Mouse (Mus musculus) heart, postnatal 0 days (tissue): ENCODE measurements around the gene Nfib. TPM values are rescaled to one million over a fixed set of nuclear protein-coding genes. Genes with fewer than 3 reads are reported as not detected.

Source experiments
- ATAC-seq: fragments of 200-750 bp; cut with Nextera tagmentation; 2 replicates; pipeline ENCODE4 v1.8.0; 2017; ENCODE audit warnings: low read depth, moderate number of reproducible peaks, moderate library complexity; ENCODE audit not compliant: insufficient read depth
- DNase-seq: peaks from one replicate; pipeline ENCODE4 v3.0.0-alpha.2; 2016; ENCODE audit warnings: low spot score
- H3K27ac ChIP-seq: fragments of 300-500 bp; sonication (generic); 2 replicates; pipeline ENCODE4 v1.5.1; 2014; ENCODE audit warnings: low read depth, mild to moderate bottlenecking
- H3K27me3 ChIP-seq: fragments of 300-500 bp; sonication (generic); 2 replicates; pipeline ENCODE4 v1.6.1; 2014; ENCODE audit warnings: low read length, mixed read lengths; ENCODE audit not compliant: control insufficient read depth, insufficient read depth
- H3K36me3 ChIP-seq: fragments of 300-500 bp; sonication (generic); replicated peaks from 2 replicates; pipeline ENCODE4 v1.6.1; 2014; ENCODE audit warnings: low read length, mixed read lengths; ENCODE audit not compliant: control insufficient read depth, insufficient read depth
- H3K4me1 ChIP-seq: fragments of 300-500 bp; sonication (generic); 2 replicates; pipeline ENCODE4 v1.6.1; 2014; ENCODE audit warnings: antibody characterized with exemption; ENCODE audit not compliant: control insufficient read depth, insufficient read depth
- H3K4me2 ChIP-seq: fragments of 300-500 bp; sonication (generic); 2 replicates; pipeline ENCODE4 v1.6.1; 2014; ENCODE audit warnings: low read depth, mild to moderate bottlenecking, low read length, moderate library complexity
- H3K4me3 ChIP-seq: fragments of 300-500 bp; sonication (generic); 2 replicates; pipeline ENCODE4 v1.5.1; 2014; ENCODE audit warnings: low read depth, low read length
- H3K9ac ChIP-seq: fragments of 300-500 bp; sonication (generic); replicated peaks from 2 replicates; pipeline ENCODE4 v1.6.1; 2014; ENCODE audit warnings: low read depth, low read length, mixed read lengths
- H3K9me3 ChIP-seq: fragments of 300-500 bp; sonication (generic); replicated peaks from 2 replicates; pipeline ENCODE4 v1.6.1; 2016; ENCODE audit warnings: low read length; ENCODE audit not compliant: control insufficient read depth
- CTCF ChIP-seq: IDR thresholded peaks from 2 replicates; pipeline ENCODE4 v1.5.1; 2016; ENCODE audit warnings: antibody characterized with exemption, control low read depth, low read depth
- EP300 ChIP-seq: IDR thresholded peaks from 2 replicates; pipeline ENCODE4 v1.6.1; 2016; ENCODE audit warnings: antibody characterized with exemption, low read depth
- WGBS: fragments of 180-500 bp; shearing (Covaris S2); extraction: QIAGEN DNeasy Blood & Tissue Kit; methylation state at CpG from one replicate; pipeline ENCODE4 v1.1.7; 2014; 5-methylcytosine and 5-hydroxymethylcytosine counted together
- polyA plus RNA-seq: library from polyadenylated mRNA; unstranded; fragments of >200 nt; fragmentation: Nextera tagmentation; extraction: Ambion mirVana; gene quantifications from 2 replicates; pipeline ENCODE4 v1.2.1, GENCODE M21; 2015
- total RNA-seq: library from RNA; depleted of rRNA; stranded (reverse); fragments of >200 nt; gene quantifications from 2 replicates; pipeline ENCODE4 v1.2.3, GENCODE M21; 2014; ENCODE audit warnings: low replicate concordance

Nfib gene
- total and polyA plus RNA-seq, 2 experiments from 2014 or later = 44.0 to 82.0 TPM

DNA sequence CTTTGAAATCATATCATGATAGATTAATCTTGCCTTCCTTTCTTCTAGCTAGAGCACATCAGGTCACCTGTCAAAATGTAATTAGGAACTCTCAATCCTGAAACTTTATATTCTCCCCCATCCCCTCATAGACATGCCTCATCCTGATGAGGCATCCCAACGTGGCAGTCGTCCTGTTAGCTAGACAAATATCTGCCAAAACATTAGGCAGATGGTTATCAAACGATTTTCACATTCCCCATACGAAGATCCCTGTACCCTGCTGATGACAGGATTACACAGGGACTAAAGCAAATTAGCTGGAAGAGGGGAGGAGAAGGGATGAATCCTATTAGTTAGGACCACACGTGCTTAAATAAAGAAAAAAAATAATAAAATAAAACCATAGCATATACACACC is 69.7 kb downstream of the Nfib start:
- 65% methylated on average over 5 of the region's 5 CpGs for WGBS
- TF ChIP-seq CTCF (no peak), EP300 (no peak)
- no peak for ATAC-seq

DNA sequence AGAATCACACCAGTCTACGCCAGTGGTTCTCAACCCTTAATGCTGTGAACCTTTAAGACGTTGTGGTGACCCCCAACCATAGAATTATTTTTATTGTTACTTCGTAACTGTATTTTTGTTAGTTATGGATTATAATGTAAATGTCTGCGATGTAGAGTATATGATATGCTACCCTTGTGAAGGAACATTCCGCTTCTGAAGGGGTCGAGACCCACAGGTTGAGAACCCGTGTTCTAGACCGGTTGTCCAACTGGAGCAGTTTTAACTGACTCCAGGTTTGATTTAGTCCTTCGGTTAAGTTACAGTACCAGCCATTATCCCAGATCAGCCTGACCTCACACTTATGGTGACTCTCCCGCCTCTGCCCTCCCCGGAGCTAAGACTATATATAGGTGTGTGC is 70.4 kb downstream of the Nfib start:
- TF ChIP-seq EP300 (no peak), CTCF (no peak)
- no peak for ATAC-seq
- 77% methylated on average over 11 of the region's 11 CpGs for WGBS

More for the DNA sequence above, 69.7 kb downstream of the Nfib start:
- DNase-seq = no peak
- no peak overlapping the region for H3K4me3 ChIP-seq
- no peaks in the 10 kb centered on the region for H3K9me3 ChIP-seq
- H3K4me1 ChIP-seq = no peaks in the 10 kb centered on the region; the same call in none of the 2 replicates
- no peaks in the 10 kb centered on the region for H3K36me3 ChIP-seq
- H3K9ac ChIP-seq = no peak overlapping the region
- no peaks in the 10 kb centered on the region for H3K27me3 ChIP-seq
- no peak overlapping the region for H3K27ac ChIP-seq
- no peak overlapping the region for H3K4me2 ChIP-seq

DNA sequence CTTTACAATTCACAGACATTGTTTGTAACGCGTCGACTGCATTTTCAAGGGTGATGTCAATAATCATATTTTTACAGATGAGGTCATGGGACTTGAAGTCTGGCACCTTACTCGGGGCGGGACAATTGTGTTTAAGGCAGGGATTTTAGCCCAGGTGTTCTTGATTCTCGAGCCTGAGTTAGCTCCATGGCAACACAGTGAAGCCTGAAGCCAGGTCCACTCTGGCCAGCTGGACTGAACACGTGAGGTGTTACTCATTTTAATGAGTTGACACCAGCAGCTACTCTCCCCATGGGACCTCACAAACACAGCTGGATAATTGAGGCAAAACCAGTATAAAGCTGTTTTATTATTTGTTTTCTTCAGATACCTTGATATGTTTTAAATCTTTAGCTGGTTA is 71.2 kb downstream of the Nfib start:
- no peak for TF ChIP-seq EP300
- TF ChIP-seq CTCF = no peak
- Histone ChIP-seq H3K4me1 (no peaks in the 10 kb centered on the region; the same call in none of the 2 replicates), H3K27me3 (no peaks in the 10 kb centered on the region), H3K9me3 (no peaks in the 10 kb centered on the region), H3K36me3 (no peaks in the 10 kb centered on the region), H3K9ac (no peak overlapping the region), H3K27ac (no peak overlapping the region), H3K4me3 (no peak overlapping the region), H3K4me2 (no peak overlapping the region)
- no peak for DNase-seq
- ATAC-seq = no peak
- 78% methylated on average over 7 of the region's 7 CpGs for WGBS

More for the DNA sequence above, 70.4 kb downstream of the Nfib start:
- H3K4me1 ChIP-seq = no peaks in the 10 kb centered on the region; the same call in none of the 2 replicates
- no peaks in the 10 kb centered on the region for H3K36me3 ChIP-seq
- no peak for DNase-seq
- no peak overlapping the region for H3K4me3 ChIP-seq
- H3K27me3 ChIP-seq = no peaks in the 10 kb centered on the region
- no peak overlapping the region for H3K9ac ChIP-seq
- no peak overlapping the region for H3K27ac ChIP-seq
- H3K4me2 ChIP-seq = no peak overlapping the region
- H3K9me3 ChIP-seq = no peaks in the 10 kb centered on the region

DNA sequence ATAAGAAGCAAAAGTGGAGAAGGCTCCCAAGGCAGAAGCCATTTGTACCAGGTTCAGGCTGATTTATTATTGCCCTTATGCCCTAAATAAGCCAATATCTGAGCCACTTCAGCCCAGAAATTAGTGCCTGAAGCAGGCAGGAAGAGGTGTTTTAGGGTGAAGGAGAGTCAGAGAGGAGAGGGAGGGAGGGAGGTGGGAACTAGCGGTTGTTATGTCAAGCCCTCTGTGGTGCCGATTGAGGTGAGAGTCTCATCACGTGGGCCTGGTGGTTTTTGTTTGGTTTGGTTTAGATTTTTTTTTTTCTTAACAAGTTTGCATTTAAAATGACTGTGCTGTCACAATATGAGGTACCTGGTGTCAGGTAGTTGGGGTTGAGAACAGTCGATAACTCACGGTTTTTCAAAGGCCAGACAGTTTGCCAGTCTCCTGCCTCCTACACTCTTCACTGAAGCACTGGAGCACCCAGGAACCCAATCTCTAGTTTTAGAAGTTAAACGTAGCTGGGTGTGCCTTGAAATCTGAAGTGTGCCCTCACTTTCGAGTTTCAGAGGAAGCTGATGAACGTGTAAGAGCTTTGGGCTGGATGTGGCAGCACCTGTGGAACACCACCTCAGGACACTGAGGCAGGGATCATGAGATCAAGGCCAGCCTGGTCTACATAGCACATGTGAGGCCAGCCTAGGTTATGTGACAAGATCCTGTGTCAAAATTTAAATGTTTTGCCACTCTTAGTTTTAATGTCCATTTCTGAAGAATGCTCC is 81.1 kb downstream of the Nfib start:
- TF ChIP-seq EP300 = no peak
- no peak for TF ChIP-seq CTCF
- no peak for ATAC-seq
- H3K9me3 ChIP-seq = no peaks in the 10 kb centered on the region
- no peak for DNase-seq
- H3K4me2 ChIP-seq = no peak overlapping the region
- H3K27ac ChIP-seq = peak overlapping the region; percentile 30; the same call in 1 of the 2 replicates
- WGBS = 73% methylated on average over 8 of the region's 8 CpGs
- H3K9ac ChIP-seq = no peak overlapping the region
- no peaks in the 10 kb centered on the region for H3K36me3 ChIP-seq
- H3K4me1 ChIP-seq = peaks cover 17% of the 10 kb centered on the region
- no peaks in the 10 kb centered on the region for H3K27me3 ChIP-seq
- no peak overlapping the region for H3K4me3 ChIP-seq

DNA sequence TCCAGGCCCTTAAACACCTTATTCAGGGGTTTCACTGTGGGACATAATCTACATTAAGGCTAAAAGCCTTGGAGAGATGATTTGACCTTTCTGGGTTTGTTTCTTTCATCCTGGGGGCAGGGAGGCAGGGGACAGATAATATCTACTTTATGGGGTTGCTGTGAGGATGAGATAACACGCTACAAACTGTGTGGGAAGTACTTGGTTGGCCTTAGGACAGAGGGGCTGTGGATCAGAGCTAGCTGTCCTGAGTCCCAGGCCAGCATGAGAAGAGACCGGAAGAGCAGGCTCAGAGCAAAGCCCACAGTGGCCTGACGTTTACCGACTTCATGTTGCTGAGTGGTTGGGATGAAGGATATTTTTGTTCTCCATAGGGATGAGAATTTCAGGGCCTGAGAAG is 81.7 kb downstream of the Nfib start:
- peak overlapping the region; percentile 30 for H3K27ac ChIP-seq
- no peak for DNase-seq
- no peak for ATAC-seq

DNA sequence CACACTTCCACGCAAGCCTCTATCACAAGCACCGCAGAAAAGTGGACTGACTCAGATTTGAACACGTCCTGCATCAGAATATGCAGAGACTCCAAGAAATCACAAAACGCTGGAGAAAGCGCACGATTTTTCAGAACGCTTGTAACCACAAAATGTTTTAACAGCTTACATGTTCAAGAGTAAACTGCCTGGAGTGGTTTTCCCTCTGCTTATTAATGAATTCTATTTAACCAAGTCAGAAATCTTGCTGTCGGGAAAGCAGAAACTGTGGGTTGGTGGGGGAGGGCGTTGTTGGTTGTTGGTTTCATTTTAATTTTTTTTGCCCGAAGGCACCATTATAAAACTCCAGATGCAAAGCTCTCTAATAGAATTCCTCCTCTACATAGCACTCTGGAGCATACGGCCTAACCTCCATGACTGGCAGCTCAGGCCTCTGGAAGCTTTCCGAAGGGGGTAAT is 82.4 kb downstream of the Nfib start:
- DNase-seq = no peak
- Histone ChIP-seq H3K36me3 (no peaks in the 10 kb centered on the region), H3K4me3 (no peak overlapping the region), H3K9ac (no peak overlapping the region), H3K9me3 (no peaks in the 10 kb centered on the region), H3K27ac (peak overlapping the region; percentile 74), H3K4me2 (peak overlapping the region; percentile 42; the same call in 1 of the 2 replicates), H3K4me1 (peaks cover 17% of the 10 kb centered on the region), H3K27me3 (no peaks in the 10 kb centered on the region)
- TF ChIP-seq CTCF = no peak
- no peak for TF ChIP-seq EP300
- ATAC-seq = no peak
- 70% methylated on average over 12 of the region's 12 CpGs for WGBS

More for the DNA sequence above, 81.7 kb downstream of the Nfib start:
- Histone ChIP-seq H3K4me1 (peaks cover 17% of the 10 kb centered on the region), H3K4me3 (no peak overlapping the region), H3K4me2 (no peak overlapping the region), H3K36me3 (no peaks in the 10 kb centered on the region), H3K9me3 (no peaks in the 10 kb centered on the region), H3K9ac (no peak overlapping the region), H3K27me3 (no peaks in the 10 kb centered on the region)
- WGBS = 61% methylated on average over 4 of the region's 4 CpGs
- TF ChIP-seq CTCF (no peak), EP300 (no peak)
